Mouse (Mus musculus) heart, postnatal 0 days (tissue): ENCODE measurements around the gene Tmem270. TPM values are rescaled to one million over a fixed set of nuclear protein-coding genes. Genes with fewer than 3 reads are reported as not detected.

Experiments used
- ATAC-seq: fragments of 200-750 bp; cut with Nextera tagmentation; 2 replicates; pipeline ENCODE4 v1.8.0; 2017; ENCODE audit warnings: low read depth, moderate number of reproducible peaks, moderate library complexity; ENCODE audit not compliant: insufficient read depth
- DNase-seq: peaks from one replicate; pipeline ENCODE4 v3.0.0-alpha.2; 2016; ENCODE audit warnings: low spot score
- H3K27ac ChIP-seq: fragments of 300-500 bp; sonication (generic); 2 replicates; pipeline ENCODE4 v1.5.1; 2014; ENCODE audit warnings: low read depth, mild to moderate bottlenecking
- H3K27me3 ChIP-seq: fragments of 300-500 bp; sonication (generic); 2 replicates; pipeline ENCODE4 v1.6.1; 2014; ENCODE audit warnings: low read length, mixed read lengths; ENCODE audit not compliant: control insufficient read depth, insufficient read depth
- H3K36me3 ChIP-seq: fragments of 300-500 bp; sonication (generic); replicated peaks from 2 replicates; pipeline ENCODE4 v1.6.1; 2014; ENCODE audit warnings: low read length, mixed read lengths; ENCODE audit not compliant: control insufficient read depth, insufficient read depth
- H3K4me1 ChIP-seq: fragments of 300-500 bp; sonication (generic); 2 replicates; pipeline ENCODE4 v1.6.1; 2014; ENCODE audit warnings: antibody characterized with exemption; ENCODE audit not compliant: control insufficient read depth, insufficient read depth
- H3K4me2 ChIP-seq: fragments of 300-500 bp; sonication (generic); 2 replicates; pipeline ENCODE4 v1.6.1; 2014; ENCODE audit warnings: low read depth, mild to moderate bottlenecking, low read length, moderate library complexity
- H3K4me3 ChIP-seq: fragments of 300-500 bp; sonication (generic); 2 replicates; pipeline ENCODE4 v1.5.1; 2014; ENCODE audit warnings: low read depth, low read length
- H3K9ac ChIP-seq: fragments of 300-500 bp; sonication (generic); replicated peaks from 2 replicates; pipeline ENCODE4 v1.6.1; 2014; ENCODE audit warnings: low read depth, low read length, mixed read lengths
- H3K9me3 ChIP-seq: fragments of 300-500 bp; sonication (generic); replicated peaks from 2 replicates; pipeline ENCODE4 v1.6.1; 2016; ENCODE audit warnings: low read length; ENCODE audit not compliant: control insufficient read depth
- CTCF ChIP-seq: IDR thresholded peaks from 2 replicates; pipeline ENCODE4 v1.5.1; 2016; ENCODE audit warnings: antibody characterized with exemption, control low read depth, low read depth
- EP300 ChIP-seq: IDR thresholded peaks from 2 replicates; pipeline ENCODE4 v1.6.1; 2016; ENCODE audit warnings: antibody characterized with exemption, low read depth
- WGBS: fragments of 180-500 bp; shearing (Covaris S2); extraction: QIAGEN DNeasy Blood & Tissue Kit; methylation state at CpG from one replicate; pipeline ENCODE4 v1.1.7; 2014; 5-methylcytosine and 5-hydroxymethylcytosine counted together
- polyA plus RNA-seq: library from polyadenylated mRNA; unstranded; fragments of >200 nt; fragmentation: Nextera tagmentation; extraction: Ambion mirVana; gene quantifications from 2 replicates; pipeline ENCODE4 v1.2.1, GENCODE M21; 2015
- total RNA-seq: library from RNA; depleted of rRNA; stranded (reverse); fragments of >200 nt; gene quantifications from 2 replicates; pipeline ENCODE4 v1.2.3, GENCODE M21; 2014; ENCODE audit warnings: low replicate concordance

Gene Tmem270
- total and polyA plus RNA-seq, 2 experiments from 2014 or later = not detected

GRCm38 (mm10) chr5:134926726-134927125 lies 20.2 kb upstream of the Tmem270 start:
- no peaks in the 10 kb centered on the region for H3K4me1 ChIP-seq

GRCm38 (mm10) chr5:134923141-134923540 lies 16.6 kb upstream of the Tmem270 start:
- 66% methylated on average over 6 of the region's 6 CpGs for WGBS
- H3K4me1 ChIP-seq = no peaks in the 10 kb centered on the region
- TF ChIP-seq EP300 (no peak), CTCF (no peak)
- DNase-seq (no peak), ATAC-seq (no peak)
- no peaks in the 10 kb centered on the region for H3K36me3 ChIP-seq
- H3K4me2 ChIP-seq = no peak overlapping the region
- H3K4me3 ChIP-seq = no peak overlapping the region
- H3K9me3 ChIP-seq = no peaks in the 10 kb centered on the region
- H3K27ac ChIP-seq = no peak overlapping the region
- H3K27me3 ChIP-seq = no peaks in the 10 kb centered on the region
- H3K9ac ChIP-seq = no peak overlapping the region

More at GRCm38 (mm10) chr5:134926726-134927125, 20.2 kb upstream of the Tmem270 start:
- no peak overlapping the region for H3K4me2 ChIP-seq
- H3K4me3 ChIP-seq = no peak overlapping the region
- no peak for DNase-seq
- no peaks in the 10 kb centered on the region for H3K36me3 ChIP-seq
- WGBS = 64% methylated on average over 4 of the region's 4 CpGs
- TF ChIP-seq EP300 (no peak), CTCF (no peak)
- no peak overlapping the region for H3K27ac ChIP-seq
- no peaks in the 10 kb centered on the region for H3K27me3 ChIP-seq
- H3K9me3 ChIP-seq = no peaks in the 10 kb centered on the region
- H3K9ac ChIP-seq = no peak overlapping the region
- no peak for ATAC-seq

DNA sequence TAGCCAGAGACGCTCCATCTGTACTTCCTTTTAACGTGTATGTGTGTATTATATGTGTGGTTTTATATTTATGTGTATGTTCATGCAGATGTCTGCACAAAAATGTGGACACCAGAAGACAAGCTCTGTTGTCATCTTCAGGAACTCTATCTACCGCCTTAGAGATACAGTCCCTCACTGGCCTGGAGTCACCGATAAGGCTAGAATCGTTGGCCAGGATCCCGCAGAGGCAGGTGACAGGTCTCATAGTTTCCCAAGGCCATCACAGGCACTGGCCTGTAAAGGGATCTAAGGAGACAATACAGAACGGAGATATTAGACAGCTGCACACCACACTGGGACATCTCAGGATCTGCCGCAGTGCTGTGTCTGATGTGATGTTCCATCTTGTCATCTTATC lies 14.6 kb upstream of the Tmem270 start:
- H3K4me1 ChIP-seq = no peaks in the 10 kb centered on the region
- 72% methylated on average over 8 of the region's 8 CpGs for WGBS
- TF ChIP-seq CTCF = no peak
- TF ChIP-seq EP300 = no peak

GRCm38 (mm10) chr5:134920106-134920687 lies 13.7 kb upstream of the Tmem270 start:
- DNase-seq (no peak), ATAC-seq (no peak)
- TF ChIP-seq EP300 (no peak), CTCF (no peak)
- Histone ChIP-seq H3K4me1 (no peaks in the 10 kb centered on the region), H3K4me3 (no peak overlapping the region), H3K27ac (no peak overlapping the region), H3K27me3 (no peaks in the 10 kb centered on the region), H3K4me2 (no peak overlapping the region), H3K9me3 (no peaks in the 10 kb centered on the region), H3K9ac (no peak overlapping the region), H3K36me3 (no peaks in the 10 kb centered on the region)
- 68% methylated on average over 6 of the region's 6 CpGs for WGBS

More for the DNA sequence above, 14.6 kb upstream of the Tmem270 start:
- no peak overlapping the region for H3K9ac ChIP-seq
- H3K36me3 ChIP-seq = no peaks in the 10 kb centered on the region
- H3K4me3 ChIP-seq = no peak overlapping the region
- ATAC-seq (no peak), DNase-seq (no peak)
- no peaks in the 10 kb centered on the region for H3K9me3 ChIP-seq
- no peaks in the 10 kb centered on the region for H3K27me3 ChIP-seq
- no peak overlapping the region for H3K4me2 ChIP-seq
- H3K27ac ChIP-seq = no peak overlapping the region

DNA sequence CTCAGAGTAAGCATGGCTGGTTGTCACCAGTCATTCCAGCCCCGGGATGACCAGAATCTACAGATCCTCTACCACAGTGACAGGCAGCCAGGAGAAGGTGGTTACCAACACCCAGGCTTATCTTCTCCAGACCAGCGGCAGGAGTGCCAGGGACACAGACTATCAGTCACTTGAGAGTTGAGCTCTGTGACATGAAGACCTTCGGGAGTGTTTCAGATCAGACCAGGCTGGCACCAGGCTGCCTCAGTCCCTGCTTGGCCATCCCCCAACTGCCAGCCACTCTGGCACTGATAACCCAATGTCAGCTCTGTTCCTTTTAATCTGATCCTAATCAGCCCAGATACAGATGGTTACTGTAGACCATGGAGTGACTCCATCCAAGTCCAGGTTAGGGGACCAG lies 12.6 kb upstream of the Tmem270 start:
- WGBS = 42% methylated on average over 3 of the region's 3 CpGs
- no peaks in the 10 kb centered on the region for H3K36me3 ChIP-seq
- H3K4me3 ChIP-seq = no peak overlapping the region
- DNase-seq (no peak), ATAC-seq (no peak)
- no peak overlapping the region for H3K9ac ChIP-seq
- no peak overlapping the region for H3K4me2 ChIP-seq
- H3K4me1 ChIP-seq = no peaks in the 10 kb centered on the region
- TF ChIP-seq EP300 (no peak), CTCF (no peak)
- H3K9me3 ChIP-seq = no peaks in the 10 kb centered on the region
- no peaks in the 10 kb centered on the region for H3K27me3 ChIP-seq
- no peak overlapping the region for H3K27ac ChIP-seq
